Mouse (Mus musculus) spleen, adult 18-20 months (tissue): ENCODE results near the gene Cacnb4.

Experiments used
- DNase-seq, 2 experiments: peaks; one replicate each; pipeline ENCODE4 v3.0.0; 2022; ENCODE audit warnings: mixed read lengths in 2 of 2

Gene Cacnb4

GRCm38 (mm10) chr2:52567421-52567820 is 109.2 kb downstream of the Cacnb4 start:
- no peak for DNase-seq

GRCm38 (mm10) chr2:52563277-52563676 is 113.4 kb downstream of the Cacnb4 start:
- no peak for DNase-seq

GRCm38 (mm10) chr2:52562356-52562755 is 114.3 kb downstream of the Cacnb4 start:
- DNase-seq, result no peak

GRCm38 (mm10) chr2:52561137-52561536 is 115.5 kb downstream of the Cacnb4 start:
- DNase-seq, result no peak

GRCm38 (mm10) chr2:52560266-52560665 is 116.4 kb downstream of the Cacnb4 start:
- no peak for DNase-seq

- DNase-seq, result no peak
These were observed 118.2 kb downstream of the Cacnb4 start for GRCm38 (mm10) chr2:52558411-52558810.

- no peak for DNase-seq
These were observed 118.9 kb downstream of the Cacnb4 start for GRCm38 (mm10) chr2:52557503-52558275.

- no peak for DNase-seq
These were observed 119.7 kb downstream of the Cacnb4 start for GRCm38 (mm10) chr2:52556961-52557326.

GRCm38 (mm10) chr2:52556298-52556960 is 120.2 kb downstream of the Cacnb4 start:
- no peak for DNase-seq

- DNase-seq, result no peak
These were observed 128.2 kb downstream of the Cacnb4 start for GRCm38 (mm10) chr2:52548401-52548800.

GRCm38 (mm10) chr2:52547331-52547730 is 129.3 kb downstream of the Cacnb4 start:
- DNase-seq, result no peak

- no peak for DNase-seq
These were observed 132.1 kb downstream of the Cacnb4 start for GRCm38 (mm10) chr2:52544527-52544926.

GRCm38 (mm10) chr2:52541068-52541467 is 135.6 kb downstream of the Cacnb4 start:
- no peak for DNase-seq

- no peak for DNase-seq
These were observed 137.3 kb downstream of the Cacnb4 start for GRCm38 (mm10) chr2:52539318-52539717.

GRCm38 (mm10) chr2:52537645-52538044 is 139.0 kb downstream of the Cacnb4 start:
- no peak for DNase-seq

- DNase-seq, result no peak
These were observed 139.5 kb downstream of the Cacnb4 start for GRCm38 (mm10) chr2:52537155-52537554.

GRCm38 (mm10) chr2:52536511-52536910 is 140.1 kb downstream of the Cacnb4 start:
- DNase-seq, result no peak

- no peak for DNase-seq
These were observed 142.9 kb downstream of the Cacnb4 start for GRCm38 (mm10) chr2:52533696-52534095.

GRCm38 (mm10) chr2:52530521-52530920 is 146.1 kb downstream of the Cacnb4 start:
- DNase-seq, result no peak

- DNase-seq, result no peak
These were observed 147.4 kb downstream of the Cacnb4 start for GRCm38 (mm10) chr2:52529245-52529644.

- no peak for DNase-seq
These were observed 150.6 kb downstream of the Cacnb4 start for GRCm38 (mm10) chr2:52525876-52526592.

GRCm38 (mm10) chr2:52523056-52523715 is 153.4 kb downstream of the Cacnb4 start:
- no peak for DNase-seq

GRCm38 (mm10) chr2:52521012-52521411 is 155.6 kb downstream of the Cacnb4 start:
- DNase-seq, result no peak
